Mouse (Mus musculus) left cerebral cortex, adult 2 months (tissue): ENCODE data around the gene Tmem163. TPM values are rescaled to one million over a fixed set of nuclear protein-coding genes. Genes with fewer than 3 reads are reported as not detected.

Experiments
- DNase-seq, 2 experiments: peaks; one replicate each; pipeline ENCODE4 v3.0.0; 2021 to 2022; ENCODE audit warnings: low spot score in 2 of 2, mixed read lengths in 1 of 2; ENCODE audit errors: extremely low spot score in 1 of 2
- H3K27ac ChIP-seq: fragments of 200-600 bp; 2 replicates; pipeline ENCODE4 v1.8.1; 2022
- H3K4me3 ChIP-seq: fragments of 200-600 bp; 2 replicates; pipeline ENCODE4 v1.8.1; 2022
- CTCF ChIP-seq: fragments of 200-600 bp; IDR thresholded peaks from 2 replicates; pipeline ENCODE4 v1.8.1; 2022; ENCODE audit warnings: antibody characterized with exemption, mild to moderate bottlenecking, moderate library complexity
- intact Hi-C: fragments of 180-260 bp; cut with DNase I; formaldehyde crosslinking; loops from one replicate; pipeline ENCODE4 v1.15.1; 2025
- total RNA-seq, 2 experiments: library from RNA; stranded (reverse); gene quantifications; 2 replicates each; pipeline ENCODE4 v1.2.3; 2021

Gene Tmem163
- total RNA-seq, 2 experiments from 2014 or later = 18.0 to 20.0 TPM

DNA sequence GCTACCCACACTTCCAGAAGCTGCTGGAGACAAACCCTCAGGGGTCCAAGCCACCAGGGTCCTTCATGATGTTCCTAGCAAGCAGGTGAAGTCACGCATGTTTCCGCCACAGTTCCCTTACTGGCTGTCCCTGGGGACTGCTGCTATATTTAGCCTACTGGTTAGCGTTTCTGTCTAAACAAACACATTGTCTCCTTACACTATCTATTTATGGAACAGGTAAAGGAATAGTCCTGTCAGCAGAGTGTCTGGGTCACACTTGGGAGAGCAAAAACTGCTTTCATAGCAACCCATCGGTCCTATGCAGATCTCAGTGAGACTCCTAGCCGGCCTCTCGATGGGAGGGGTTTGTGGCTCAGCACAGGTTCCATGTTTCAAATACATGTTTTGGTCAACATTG lies 168.0 kb downstream of the Tmem163 start:
- H3K4me3 ChIP-seq = no peak overlapping the region
- no peak for TF ChIP-seq CTCF
- H3K27ac ChIP-seq = no peak overlapping the region
- intact Hi-C loops = no loop called here
- no peak for DNase-seq

DNA sequence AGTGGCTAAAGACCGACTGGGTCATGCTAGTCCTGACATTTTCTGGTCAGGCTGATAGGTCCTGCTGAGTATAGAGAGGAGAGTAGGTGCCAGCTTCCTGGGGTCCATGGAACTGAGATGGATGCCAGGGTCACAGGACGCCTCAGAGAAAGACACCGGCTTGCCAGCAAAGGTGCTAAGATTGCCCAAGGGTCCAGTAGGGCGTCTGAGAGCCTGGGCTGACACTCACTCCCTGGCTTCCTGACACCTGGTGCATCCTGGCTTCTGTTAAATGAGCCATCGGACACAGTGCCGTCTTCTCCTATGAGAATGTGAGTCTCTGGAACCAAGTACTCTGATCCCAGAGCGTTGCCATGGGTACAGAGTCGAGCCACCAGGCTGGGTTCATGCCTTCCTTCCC lies 170.4 kb downstream of the Tmem163 start:
- DNase-seq = no peak
- H3K4me3 ChIP-seq = no peak overlapping the region
- TF ChIP-seq CTCF = no peak
- no peak overlapping the region for H3K27ac ChIP-seq
- intact Hi-C loops = no loop called here

DNA sequence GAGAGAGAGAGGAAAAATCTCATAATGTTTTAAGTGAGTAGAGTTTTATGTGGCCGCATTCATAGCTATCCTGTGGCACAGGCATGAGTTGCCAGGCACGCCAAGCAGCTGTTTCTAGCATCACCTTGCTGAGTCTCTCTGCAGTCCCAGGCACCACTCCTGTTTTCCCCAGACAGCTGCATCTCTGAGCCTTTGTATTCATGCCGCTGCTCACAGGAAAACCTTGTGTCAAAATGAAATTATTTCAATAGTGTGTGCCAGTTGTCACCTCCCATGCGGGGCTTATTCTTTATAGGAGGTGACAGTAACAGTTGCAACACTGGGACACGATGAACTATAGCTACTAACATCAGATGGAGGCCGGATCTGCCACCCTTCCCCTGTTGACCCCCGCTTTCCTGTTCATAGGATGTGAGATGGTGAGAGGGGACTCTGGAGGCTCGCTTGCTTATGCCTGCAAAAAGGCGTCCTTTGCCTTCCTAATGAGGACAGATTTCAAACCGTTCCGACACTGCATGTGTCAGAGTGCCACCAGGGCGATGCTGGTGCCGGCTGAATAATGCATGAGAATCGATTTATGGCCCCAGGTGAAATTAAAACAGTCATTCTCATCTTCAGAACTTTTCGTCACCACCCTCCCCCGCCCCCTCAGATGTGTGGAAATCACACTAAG lies 171.1 kb downstream of the Tmem163 start:
- TF ChIP-seq CTCF = no peak
- H3K4me3 ChIP-seq = no peak overlapping the region
- H3K27ac ChIP-seq = no peak overlapping the region
- intact Hi-C loops = no loop called here
- no peak for DNase-seq

DNA sequence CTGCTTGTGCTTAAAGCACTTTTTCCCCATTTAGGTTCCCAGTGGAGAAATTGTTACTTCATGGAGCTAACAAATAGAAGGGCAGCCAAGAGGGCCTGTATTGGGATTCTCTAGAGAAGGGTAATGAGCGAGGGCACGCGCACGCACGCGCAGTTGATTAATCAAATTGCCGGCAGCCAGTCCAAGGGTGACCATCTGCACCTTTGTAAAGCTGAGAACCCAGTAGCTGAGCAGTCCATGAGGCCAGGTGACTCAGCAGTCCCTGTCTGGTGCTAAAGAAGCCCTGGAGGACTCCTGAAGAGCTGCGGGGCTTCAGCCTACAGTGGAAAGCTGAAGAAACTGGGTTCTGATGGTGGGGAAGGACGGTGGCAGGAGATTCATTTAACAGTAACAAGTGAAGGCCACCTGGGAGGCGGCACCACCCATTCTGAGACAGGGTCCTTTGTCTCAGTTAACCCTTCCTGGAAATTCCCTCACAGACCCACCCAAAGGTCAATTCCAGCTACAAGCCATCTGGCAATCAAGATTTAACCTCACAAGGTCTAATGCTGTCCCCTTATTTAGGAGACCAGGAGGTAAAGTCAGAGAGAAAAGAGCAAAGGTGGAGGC lies 172.2 kb downstream of the Tmem163 start:
- H3K4me3 ChIP-seq = no peak overlapping the region
- no peak for DNase-seq
- intact Hi-C loops = no loop called here
- H3K27ac ChIP-seq = no peak overlapping the region
- TF ChIP-seq CTCF = no peak

DNA sequence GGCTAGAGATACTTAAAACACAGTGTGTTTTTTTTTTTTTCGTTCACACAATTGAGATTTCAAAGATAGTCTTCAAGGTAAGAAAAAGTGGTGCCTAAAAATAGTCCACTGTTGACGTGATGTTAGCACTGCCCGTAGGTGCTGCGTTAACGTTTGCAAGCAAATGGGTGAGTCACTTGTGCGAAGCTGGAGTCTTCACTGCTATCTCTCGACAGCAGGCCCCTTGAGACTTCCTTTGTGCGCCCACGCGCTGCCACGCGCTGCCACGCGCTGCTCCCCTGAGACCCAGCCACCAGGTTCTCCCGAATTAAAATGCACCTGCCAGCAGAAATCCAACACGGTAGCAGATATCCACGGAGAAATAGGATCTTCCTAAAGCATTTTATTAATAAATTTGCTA lies 178.6 kb downstream of the Tmem163 start:
- TF ChIP-seq CTCF = no peak
- intact Hi-C loops = loop anchor here (1.0 kb wide), 2 partner anchors 179 to 265 kb away; partner anchors contain the start of gene Tmem163
- Histone ChIP-seq H3K4me3 (no peak overlapping the region), H3K27ac (no peak overlapping the region)
- DNase-seq = no peak

DNA sequence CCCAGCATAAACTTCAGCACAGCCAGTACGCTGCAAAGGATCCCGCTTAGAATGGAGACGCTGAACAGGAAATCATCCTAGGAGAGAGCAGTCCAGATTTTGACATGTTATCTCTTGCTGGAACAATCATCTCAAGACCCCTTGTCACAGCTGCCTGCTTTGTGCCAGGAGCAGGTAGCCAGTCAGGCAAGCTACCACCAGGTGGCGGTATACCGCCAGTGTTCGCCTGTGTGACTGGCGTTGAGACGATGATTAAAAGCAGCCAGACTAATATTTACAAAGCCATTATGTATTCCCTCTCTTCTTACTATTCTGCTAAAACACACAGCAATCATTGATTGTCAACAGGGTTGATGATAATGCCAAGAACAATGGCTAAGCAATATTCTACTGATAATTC lies 179.1 kb downstream of the Tmem163 start:
- peak; percentile 82 to 87 for DNase-seq
- intact Hi-C loops = loop anchor here (1.0 kb wide), 2 partner anchors 179 to 265 kb away; partner anchors contain the start of gene Tmem163
- Histone ChIP-seq H3K4me3 (no peak overlapping the region), H3K27ac (no peak overlapping the region)
- TF ChIP-seq CTCF = peak; percentile 94

DNA sequence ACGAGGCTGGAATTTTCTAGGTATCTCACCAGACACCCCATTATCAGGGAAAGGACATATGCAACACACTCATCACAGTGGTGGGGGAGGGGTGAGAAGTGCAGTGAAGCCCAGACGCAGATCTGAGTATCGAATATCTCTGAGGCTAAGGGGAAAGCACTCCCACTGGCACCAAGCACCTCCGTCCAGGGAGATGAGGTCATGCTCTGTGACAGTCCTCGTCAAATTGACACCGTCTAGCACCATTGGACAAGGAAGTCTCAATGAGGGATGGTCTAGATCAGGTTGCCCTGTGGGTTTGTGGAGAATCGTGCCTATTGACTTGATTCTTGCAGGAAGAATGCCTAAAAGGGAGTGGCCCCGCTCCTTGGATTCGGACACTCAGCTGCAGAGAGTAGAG lies 180.6 kb downstream of the Tmem163 start:
- TF ChIP-seq CTCF = no peak
- no peak overlapping the region for H3K4me3 ChIP-seq
- no peak overlapping the region for H3K27ac ChIP-seq
- no peak for DNase-seq
- intact Hi-C loops = loop anchor here (5.0 to 10.0 kb wide), 2 partner anchors 329 to 416 kb away; no protein-coding TSS in a partner anchor

DNA sequence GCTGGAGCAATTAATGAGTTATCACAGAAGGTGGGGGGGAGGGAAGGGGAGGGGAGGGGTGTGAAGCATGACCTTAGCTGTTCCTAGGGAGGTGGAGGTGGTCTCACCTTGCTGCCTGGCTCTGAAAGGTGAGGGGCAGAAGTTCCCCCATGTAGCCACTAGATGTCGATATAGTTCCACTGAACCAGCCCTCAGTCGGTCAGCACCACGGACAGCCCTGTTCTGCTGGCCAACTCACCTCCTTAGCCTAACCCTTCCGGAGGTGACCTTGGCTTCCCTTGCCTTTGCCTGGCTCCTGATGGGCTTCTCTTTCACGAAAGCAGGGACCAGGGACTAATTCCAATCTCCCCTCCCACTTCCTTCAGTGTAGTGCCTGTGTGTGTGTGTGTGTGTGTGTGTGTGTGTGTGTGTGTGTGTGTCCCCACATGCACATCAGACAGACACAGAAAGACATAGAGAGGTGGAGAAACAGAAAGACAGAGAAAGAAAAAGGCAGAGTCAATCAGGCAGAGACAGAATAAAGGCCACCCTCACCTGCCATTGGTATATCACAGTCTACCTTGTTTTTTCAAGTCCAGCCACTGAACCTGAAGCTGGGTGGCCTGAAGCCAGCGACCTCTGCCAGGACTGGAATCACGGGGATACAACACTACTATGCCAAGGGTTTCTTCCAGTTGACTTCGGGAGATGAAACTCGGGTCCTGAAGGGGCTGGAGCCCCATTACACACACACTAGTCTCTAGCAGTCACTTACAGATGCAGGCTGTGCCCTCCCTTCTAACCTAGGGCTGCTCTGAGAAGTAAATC lies 182.4 kb downstream of the Tmem163 start:
- Histone ChIP-seq H3K4me3 (no peak overlapping the region), H3K27ac (no peak overlapping the region)
- intact Hi-C loops = loop anchor here (5.0 to 10.0 kb wide), 2 partner anchors 330 to 418 kb away; no protein-coding TSS in a partner anchor
- peak; percentile 41 to 51 for DNase-seq
- peak; percentile 98 for TF ChIP-seq CTCF

DNA sequence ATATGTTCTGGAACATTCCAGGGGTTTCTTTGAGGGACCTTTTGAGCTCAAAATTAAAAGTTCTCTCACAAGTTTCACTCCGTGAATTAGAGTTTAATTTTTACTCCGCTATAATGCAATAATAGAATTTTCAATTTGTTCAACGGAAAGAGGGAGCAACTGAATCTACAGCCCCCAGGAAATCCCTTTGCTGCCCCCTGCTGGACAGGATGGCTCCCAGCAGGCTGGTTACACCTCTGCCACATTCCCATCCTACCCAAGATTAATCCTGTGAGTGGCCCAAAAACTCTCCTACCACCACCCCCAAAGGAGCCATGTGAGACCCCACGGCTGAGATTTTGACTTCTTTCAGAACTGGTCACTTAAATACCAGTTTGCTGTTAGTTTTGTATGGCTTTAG lies 192.2 kb downstream of the Tmem163 start:
- Histone ChIP-seq H3K4me3 (no peak overlapping the region), H3K27ac (no peak overlapping the region)
- peak; percentile 42 to 66 for DNase-seq
- peak; percentile 80 for TF ChIP-seq CTCF
- intact Hi-C loops = loop anchor here (2.0 kb wide), 1 partner anchor 284 kb away; no protein-coding TSS in a partner anchor

DNA sequence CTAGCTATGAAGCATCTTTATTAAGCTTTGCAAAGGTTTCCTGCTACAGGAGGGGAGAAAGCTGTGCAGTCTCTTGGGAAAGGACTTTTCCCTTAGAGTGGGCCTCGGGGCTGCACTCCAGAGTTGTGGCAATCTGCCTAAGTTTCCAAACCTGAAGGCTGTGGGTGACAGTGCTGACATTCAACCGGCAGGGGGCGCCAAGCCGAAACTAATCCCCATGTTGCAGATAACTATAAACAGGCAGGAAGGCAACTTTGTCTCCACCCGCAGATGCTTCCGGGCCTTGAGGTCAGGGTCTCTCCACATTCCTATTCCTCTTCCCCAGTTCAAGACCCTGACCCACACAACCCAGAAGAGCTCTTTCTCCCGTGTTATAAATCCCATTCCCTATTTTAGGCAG lies 194.5 kb downstream of the Tmem163 start:
- Histone ChIP-seq H3K4me3 (no peak overlapping the region), H3K27ac (no peak overlapping the region)
- TF ChIP-seq CTCF = peak; percentile 72
- intact Hi-C loops = no loop called here
- DNase-seq = peak; percentile 57 to 59

DNA sequence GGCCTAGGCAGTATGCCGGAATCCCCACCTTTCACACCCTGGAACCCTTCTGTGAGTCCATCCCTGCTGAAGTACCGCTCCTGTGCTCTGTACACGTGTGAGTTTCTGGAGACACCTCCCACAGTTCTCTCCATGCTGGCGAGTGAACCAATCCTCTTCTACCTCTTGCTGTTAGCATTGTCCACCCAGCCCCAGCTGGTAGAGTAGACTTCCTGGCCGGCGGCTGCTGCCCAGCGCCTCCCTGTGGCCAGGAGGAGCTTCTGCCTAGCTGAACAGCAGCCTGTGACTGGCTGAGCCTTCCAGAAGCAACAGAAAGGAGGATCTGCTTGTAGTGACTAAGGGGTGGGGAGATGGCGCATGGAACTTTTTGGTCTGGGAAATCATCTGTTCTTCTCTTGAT lies 195.2 kb downstream of the Tmem163 start:
- no peak overlapping the region for H3K27ac ChIP-seq
- intact Hi-C loops = no loop called here
- no peak for DNase-seq
- TF ChIP-seq CTCF = peak; percentile 41
- no peak overlapping the region for H3K4me3 ChIP-seq

DNA sequence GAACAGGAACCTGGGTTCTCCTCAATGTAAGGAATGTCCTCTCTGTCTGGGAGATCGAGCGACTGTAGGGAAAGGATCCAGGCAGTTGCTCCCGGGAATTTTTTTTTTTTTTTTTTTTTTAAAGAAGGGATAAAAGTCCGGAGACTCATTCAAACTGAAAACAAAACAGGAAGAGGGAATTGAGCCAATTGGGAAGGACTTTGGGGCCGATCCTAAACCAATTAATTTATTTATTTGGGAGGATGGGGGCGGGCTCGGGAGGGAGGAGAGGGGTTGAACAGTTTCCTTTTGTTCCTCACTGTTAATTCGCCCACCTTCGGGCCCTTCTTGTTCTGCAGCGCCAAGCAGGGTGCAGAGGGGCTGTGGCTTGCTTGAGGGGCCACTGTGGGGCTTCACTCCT lies 196.4 kb downstream of the Tmem163 start:
- Histone ChIP-seq H3K27ac (no peak overlapping the region), H3K4me3 (no peak overlapping the region)
- DNase-seq = no peak
- intact Hi-C loops = no loop called here
- TF ChIP-seq CTCF = no peak
